Mouse (Mus musculus) left cerebral cortex, postnatal 4 days (tissue): ENCODE results near the gene Tnfrsf13c. TPM values are rescaled to one million over a fixed set of nuclear protein-coding genes. Genes with fewer than 3 reads are reported as not detected.

ENCODE experiments used
- DNase-seq: peaks from one replicate; pipeline ENCODE4 v3.0.0-alpha.2; 2022
- intact Hi-C: fragments of 180-260 bp; cut with DNase I; formaldehyde crosslinking; loops from one replicate; pipeline ENCODE4 v1.15.1; 2025
- microRNA-seq: library from miRNA; unstranded; fragments of <30 nt; microRNA quantifications from one replicate; pipeline ENCODE4 v1.2.0, GENCODE M21; 2022
- total RNA-seq, 2 experiments: library from RNA; stranded (reverse); gene quantifications; 2 replicates each; pipeline ENCODE4 v1.2.3; 2021

Tnfrsf13c gene
- total RNA-seq, 2 experiments from 2014 or later, result 0.46 to 1.1 TPM

GRCm38 (mm10) chr15:82186131-82186530, 38.0 kb downstream of the Tnfrsf13c start:
- intact Hi-C loops, result no loop called here
- DNase-seq, result no peak

GRCm38 (mm10) chr15:82185062-82185783, 38.9 kb downstream of the Tnfrsf13c start:
- no peak for DNase-seq
- intact Hi-C loops, result no loop called here

- DNase-seq, result no peak
- intact Hi-C loops, result no loop called here
Observed at GRCm38 (mm10) chr15:82184656-82185055, 39.5 kb downstream of the Tnfrsf13c start.

GRCm38 (mm10) chr15:82184183-82184582, 40.0 kb downstream of the Tnfrsf13c start:
- intact Hi-C loops, result no loop called here
- DNase-seq, result no peak

- intact Hi-C loops, result no loop called here
- DNase-seq, result no peak
Observed at GRCm38 (mm10) chr15:82183596-82183995, 40.6 kb downstream of the Tnfrsf13c start.

- DNase-seq, result no peak
- intact Hi-C loops, result no loop called here
Observed at GRCm38 (mm10) chr15:82182311-82182710, 41.9 kb downstream of the Tnfrsf13c start.

- intact Hi-C loops, result no loop called here
- no peak for DNase-seq
Observed at GRCm38 (mm10) chr15:82181131-82181530, 43.0 kb downstream of the Tnfrsf13c start.

GRCm38 (mm10) chr15:82177743-82178290, 46.4 kb downstream of the Tnfrsf13c start:
- intact Hi-C loops, result no loop called here
- no peak for DNase-seq

GRCm38 (mm10) chr15:82175091-82175490, 49.1 kb downstream of the Tnfrsf13c start:
- intact Hi-C loops, result no loop called here

GRCm38 (mm10) chr15:82172648-82173047, 51.5 kb downstream of the Tnfrsf13c start:
- intact Hi-C loops, result no loop called here
- peak; percentile 85 for DNase-seq

More at GRCm38 (mm10) chr15:82175091-82175490, 49.1 kb downstream of the Tnfrsf13c start:
- no peak for DNase-seq

Small RNAs within 50 kb of the gene (microRNA-seq; reads per million reads assigned to microRNA genes)
- gene Mir33, result 38.8 reads per million, percentile 42 among the genes with 10 or more reads in this experiment

Other genes starting within 250 kb of the Tnfrsf13c start
- gene 1700029P11Rik, start 243.8 kb downstream of the Tnfrsf13c start, total RNA-seq, result not detected
- 10 to 100 TPM; 28.3 to 28.7 TPM for gene Xrcc6, start 236.5 kb downstream of the Tnfrsf13c start, total RNA-seq
- 10 to 100 TPM; 64.8 to 72.7 TPM for gene Desi1, start 190.5 kb downstream of the Tnfrsf13c start, total RNA-seq
- gene Snu13, start 176.8 kb downstream of the Tnfrsf13c start, total RNA-seq, result 100 to 1,000 TPM; 123 to 130 TPM
- gene 4930407I10Rik, start 165.2 kb downstream of the Tnfrsf13c start, total RNA-seq, result not detected
- under 1 TPM in 1 of 2 experiments, not detected in 1; 0.10 TPM for gene Mei1, start 154.4 kb downstream of the Tnfrsf13c start, total RNA-seq
- 10 to 100 TPM; 11.3 to 12.4 TPM for gene Ccdc134, start 96.4 kb downstream of the Tnfrsf13c start, total RNA-seq
- 100 to 1,000 TPM; 233 to 234 TPM for gene Srebf2, start 77.2 kb downstream of the Tnfrsf13c start, total RNA-seq
- 1 to 10 TPM; 1.5 to 2.0 TPM for gene Shisa8, start 11.6 kb downstream of the Tnfrsf13c start, total RNA-seq
- 1 to 10 TPM; 6.5 to 6.9 TPM for gene Cenpm, start 20.4 kb upstream of the Tnfrsf13c start, total RNA-seq
- gene 1500009C09Rik, start 28.0 kb upstream of the Tnfrsf13c start, total RNA-seq, result 10 to 100 TPM; 70.9 to 77.4 TPM
- gene Sept3, start 50.5 kb upstream of the Tnfrsf13c start, total RNA-seq, result 100 to 1,000 TPM; 666 to 687 TPM
- gene Wbp2nl, start 74.6 kb upstream of the Tnfrsf13c start, total RNA-seq, result under 1 TPM in 1 of 2 experiments, not detected in 1; 0.24 TPM
- 10 to 100 TPM; 32.1 to 33.6 TPM for gene Naga, start 114.6 kb upstream of the Tnfrsf13c start, total RNA-seq
- gene Pheta2, start 114.6 kb upstream of the Tnfrsf13c start, total RNA-seq, result 1 to 10 TPM; 1.1 to 1.2 TPM
- 100 to 1,000 TPM; 122 to 125 TPM for gene Smdt1, start 114.6 kb upstream of the Tnfrsf13c start, total RNA-seq
- 100 to 1,000 TPM; 161 to 174 TPM for gene Ndufa6, start 130.0 kb upstream of the Tnfrsf13c start, total RNA-seq
- gene Cyp2d22, start 155.9 kb upstream of the Tnfrsf13c start, total RNA-seq, result 1 to 10 TPM; 5.3 to 7.0 TPM
- not detected for gene Cyp2d11, start 169.7 kb upstream of the Tnfrsf13c start, total RNA-seq
- gene Cyp2d10, start 182.8 kb upstream of the Tnfrsf13c start, total RNA-seq, result not detected
- gene Cyp2d9, start 209.1 kb upstream of the Tnfrsf13c start, total RNA-seq, result not detected